Mouse (Mus musculus): ENCODE measurements around the gene Rgl1.

The Rgl1 gene

DNA sequence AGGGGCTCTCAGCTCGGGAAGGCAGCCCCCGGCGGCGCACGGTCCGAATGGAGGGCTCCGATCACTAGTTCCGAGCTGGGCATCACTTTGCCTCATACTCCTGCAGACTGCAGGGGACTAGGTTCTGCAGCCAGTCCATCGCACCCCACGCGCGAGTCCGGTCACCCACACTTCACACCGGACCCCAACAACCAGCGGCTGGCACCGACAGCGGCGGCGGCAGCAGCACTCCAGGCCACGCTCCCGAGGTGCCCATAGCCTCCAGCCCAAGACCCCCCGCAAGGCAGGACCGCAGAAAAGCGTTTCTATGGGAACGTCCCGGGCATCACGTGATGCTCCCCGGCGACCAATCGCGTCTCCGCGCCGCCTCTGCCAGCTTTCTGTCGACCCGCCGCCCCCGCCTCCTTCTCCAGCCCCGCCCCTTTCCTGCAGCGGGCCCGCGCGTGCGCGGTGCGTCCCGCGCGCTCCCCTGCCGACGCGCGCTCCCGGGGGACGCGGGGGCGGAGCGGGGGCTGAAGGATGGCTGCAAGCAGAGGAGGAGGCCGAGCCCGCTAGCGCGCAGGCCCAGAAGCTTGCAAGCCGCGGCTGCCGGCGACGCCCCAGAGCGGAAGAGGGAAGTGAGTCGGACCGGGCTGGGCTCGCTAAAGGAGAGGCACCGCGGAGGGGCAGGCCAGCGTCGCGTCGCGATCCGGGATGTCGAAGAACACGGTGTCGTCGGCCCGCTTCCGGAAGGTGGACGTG lies at the start of gene Rgl1, which contains the start of gene Arpc5:
Rgl1 (minus strand) TSS at position 320 of the 741 bp plus-strand sequence.
Arpc5 (plus strand) TSS at position 511 of the 741 bp plus-strand sequence.
- peak; percentile 99 for DNase-seq (ENCODE audit: inconsistent ontology term)

GRCm38 (mm10) chr1:152815265-152815701 lies 49.1 kb upstream of the Rgl1 start:
- peak; percentile 24 for DNase-seq (ENCODE audit: inconsistent ontology term)

DNA sequence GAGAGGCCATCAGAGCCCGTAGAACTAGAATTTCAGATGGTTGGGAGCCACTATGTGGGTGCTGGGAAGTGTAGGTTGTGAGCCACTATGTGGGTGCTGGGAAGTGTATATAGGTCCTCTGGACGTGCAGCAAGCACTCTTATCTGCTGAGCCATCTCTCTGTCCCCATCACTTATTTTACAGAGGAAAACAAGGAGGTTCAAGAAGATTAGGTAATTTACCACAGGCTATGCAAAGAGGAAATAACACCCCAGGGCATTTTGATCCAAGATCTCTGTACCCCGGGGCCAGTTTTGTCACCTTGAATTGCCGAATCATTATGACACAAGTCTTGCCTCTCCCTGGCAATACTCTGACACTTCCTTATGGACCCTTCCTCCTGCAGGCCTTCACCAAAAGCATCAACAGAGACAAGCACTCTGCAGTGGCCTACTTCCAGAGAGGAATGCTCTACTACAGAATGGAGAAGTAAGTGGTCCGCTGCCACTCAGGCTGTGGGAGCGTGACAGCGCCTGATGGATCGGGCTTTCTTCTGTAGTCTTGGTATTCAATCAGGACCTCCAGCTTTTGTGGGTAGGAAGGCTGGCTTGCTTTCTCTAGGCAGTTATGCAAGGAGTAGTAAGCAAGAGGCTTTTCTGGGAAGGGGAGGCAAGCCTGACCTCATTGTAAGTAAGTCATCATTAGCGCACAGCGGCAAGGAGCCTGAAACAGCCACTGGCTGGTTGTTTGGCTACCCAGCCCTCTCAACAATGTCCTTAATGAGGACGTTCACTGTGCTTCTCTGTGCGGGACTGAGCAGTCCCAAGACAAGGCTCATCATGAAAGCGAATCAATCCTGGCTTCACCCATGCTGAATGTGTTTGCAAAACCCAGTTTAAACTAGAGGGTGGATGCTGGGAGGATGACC lies 44.6 kb upstream of the Rgl1 start:
- peak; percentile 28 for DNase-seq (ENCODE audit: inconsistent ontology term)

DNA sequence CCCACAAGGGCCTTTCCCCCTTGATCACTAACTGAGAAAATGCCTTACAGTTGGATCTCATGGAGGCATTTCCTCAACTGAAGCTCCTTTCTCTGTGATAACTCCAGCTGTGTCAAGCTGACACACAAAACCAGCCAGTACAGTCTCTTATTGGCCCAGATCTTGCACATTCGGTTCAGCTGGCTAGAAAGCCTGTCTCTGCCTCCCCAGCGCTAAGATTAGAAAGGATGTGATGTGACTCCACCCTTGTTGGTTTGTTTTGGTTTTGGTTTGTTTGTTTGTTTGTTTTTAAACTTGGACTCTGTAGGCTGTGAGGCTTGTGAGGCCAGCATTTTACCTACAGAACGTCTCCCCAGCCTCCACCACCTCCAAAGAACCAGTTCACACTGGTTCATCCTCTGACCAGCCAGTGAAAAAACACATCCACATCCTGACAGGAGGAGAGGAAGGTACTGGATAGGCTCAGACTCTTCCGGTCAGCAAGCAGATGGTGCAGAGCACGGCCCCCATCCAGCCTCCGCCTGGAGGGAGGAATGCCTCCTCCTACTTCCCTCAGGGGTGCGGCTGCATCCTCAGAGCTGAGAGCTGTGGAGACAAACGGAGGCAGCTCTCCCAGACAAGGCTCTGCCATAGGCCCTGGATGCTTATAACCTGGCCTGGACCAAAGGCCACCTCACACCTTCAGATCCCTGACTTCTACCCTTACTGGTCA lies 43.5 kb upstream of the Rgl1 start:
- peak; percentile 48 for DNase-seq (ENCODE audit: inconsistent ontology term)

- DNase-seq (ENCODE audit: inconsistent ontology term) = no peak
Measured at GRCm38 (mm10) chr1:152808392-152808680, 42.2 kb upstream of the Rgl1 start.

GRCm38 (mm10) chr1:152807619-152808391 lies 41.7 kb upstream of the Rgl1 start:
- DNase-seq (ENCODE audit: inconsistent ontology term) = no peak

DNA sequence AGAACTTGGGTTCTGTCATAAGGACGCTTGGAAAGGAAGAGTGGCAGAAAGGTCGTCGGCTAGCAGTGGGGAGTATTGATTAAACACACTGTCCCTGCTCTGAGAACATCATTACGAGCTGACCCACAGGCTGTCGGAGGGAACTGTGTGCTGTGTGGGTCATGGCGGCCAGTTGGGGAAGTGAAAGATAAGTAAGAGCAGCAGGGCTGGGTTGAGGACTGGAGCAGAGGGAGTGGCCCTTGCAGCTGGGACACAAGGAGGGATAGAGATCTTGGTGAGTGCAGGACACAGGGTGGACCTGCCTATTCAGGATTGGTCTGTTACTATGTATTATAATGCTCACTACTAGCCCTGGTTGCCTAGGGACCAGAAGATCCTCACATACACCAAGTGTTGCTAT lies 38.8 kb upstream of the Rgl1 start:
- DNase-seq (ENCODE audit: inconsistent ontology term) = no peak

GRCm38 (mm10) chr1:152800633-152801176 lies 34.6 kb upstream of the Rgl1 start:
- DNase-seq (ENCODE audit: inconsistent ontology term) = no peak

GRCm38 (mm10) chr1:152799897-152800296 lies 33.7 kb upstream of the Rgl1 start, which contains the start of gene Ncf2:
Gene Ncf2, plus strand, starts transcription at chr1:152800194.
- peak; percentile 32 for DNase-seq (ENCODE audit: inconsistent ontology term)

DNA sequence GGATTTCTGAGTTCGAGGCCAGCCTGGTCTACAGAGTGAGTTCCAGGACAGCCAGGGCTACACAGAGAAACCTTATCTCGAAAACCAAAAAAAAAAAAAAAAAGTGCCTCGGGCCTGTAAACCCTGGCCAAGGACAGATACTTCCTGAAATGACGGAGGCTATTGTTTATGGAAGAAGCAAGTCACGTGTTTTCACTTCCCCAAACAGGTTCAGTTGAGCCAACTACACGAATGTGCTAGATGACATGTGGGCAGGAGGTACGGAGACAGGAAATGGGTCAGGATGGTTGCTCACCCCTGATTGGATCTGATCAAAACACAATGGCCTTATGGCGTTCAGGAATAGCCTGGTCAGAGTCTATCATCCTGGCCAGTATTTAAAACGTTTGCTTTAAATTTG lies 32.0 kb upstream of the Rgl1 start:
- DNase-seq (ENCODE audit: inconsistent ontology term) = no peak

DNA sequence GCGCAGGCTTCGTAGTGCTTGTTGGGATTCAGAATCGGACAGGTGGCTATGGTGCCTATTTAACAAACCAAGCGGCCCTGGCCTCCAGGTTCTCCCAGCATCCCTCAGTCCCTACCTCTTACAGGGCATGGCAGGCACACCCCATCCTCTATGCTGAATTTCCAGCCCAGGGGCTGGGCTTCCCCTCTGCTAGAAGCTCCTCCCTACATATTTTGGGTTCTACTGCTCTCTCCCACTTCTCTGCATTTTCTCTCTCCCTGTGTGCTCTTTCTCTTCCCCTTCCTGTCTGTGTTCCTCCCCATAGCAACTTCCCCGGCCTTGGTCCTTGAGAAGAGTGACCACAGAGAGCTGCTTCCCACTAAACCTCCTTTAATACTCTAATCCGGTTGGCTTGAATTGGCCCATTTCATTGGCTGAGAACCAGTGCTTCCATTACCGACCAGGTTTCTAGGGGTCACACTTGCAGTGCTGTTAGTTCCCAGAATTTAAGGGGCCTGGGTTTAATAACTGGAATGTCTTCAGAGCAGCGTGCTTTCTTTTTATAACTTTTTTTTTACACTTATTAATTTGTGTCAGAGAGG lies 30.6 kb upstream of the Rgl1 start:
- no peak for DNase-seq (ENCODE audit: inconsistent ontology term)

DNA sequence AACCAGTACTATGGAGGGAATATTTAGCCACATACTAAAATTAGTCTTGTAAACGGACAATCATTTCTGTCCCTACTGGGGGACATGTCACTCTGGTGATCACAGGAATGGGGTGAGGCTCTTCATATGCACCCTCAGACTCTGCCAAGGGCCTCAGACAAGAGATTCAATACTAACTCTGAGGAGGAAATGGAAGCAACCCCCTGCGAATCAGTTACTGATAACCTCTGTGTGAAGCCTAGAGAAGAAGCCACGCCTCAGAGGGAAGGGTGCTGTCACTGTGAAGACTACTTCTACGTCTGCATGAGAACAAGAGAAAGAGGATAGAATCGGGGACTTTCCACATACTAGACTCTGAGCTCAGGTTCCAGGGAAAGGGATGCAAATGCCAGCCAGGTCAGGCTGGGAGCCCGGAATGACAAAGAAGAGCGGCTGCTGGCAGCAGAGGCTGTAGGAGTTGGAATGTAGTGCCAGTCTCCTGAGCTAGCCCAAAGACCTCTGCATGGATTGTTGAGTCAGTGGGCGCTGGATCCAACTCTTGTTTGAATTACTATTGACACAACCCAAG lies 29.6 kb upstream of the Rgl1 start:
- no peak for DNase-seq (ENCODE audit: inconsistent ontology term)

- peak; percentile 72 for DNase-seq (ENCODE audit: inconsistent ontology term)
Measured at GRCm38 (mm10) chr1:152793495-152794130, 27.5 kb upstream of the Rgl1 start.

GRCm38 (mm10) chr1:152792736-152793494 lies 26.8 kb upstream of the Rgl1 start:
- DNase-seq (ENCODE audit: inconsistent ontology term) = peak; percentile 84

DNA sequence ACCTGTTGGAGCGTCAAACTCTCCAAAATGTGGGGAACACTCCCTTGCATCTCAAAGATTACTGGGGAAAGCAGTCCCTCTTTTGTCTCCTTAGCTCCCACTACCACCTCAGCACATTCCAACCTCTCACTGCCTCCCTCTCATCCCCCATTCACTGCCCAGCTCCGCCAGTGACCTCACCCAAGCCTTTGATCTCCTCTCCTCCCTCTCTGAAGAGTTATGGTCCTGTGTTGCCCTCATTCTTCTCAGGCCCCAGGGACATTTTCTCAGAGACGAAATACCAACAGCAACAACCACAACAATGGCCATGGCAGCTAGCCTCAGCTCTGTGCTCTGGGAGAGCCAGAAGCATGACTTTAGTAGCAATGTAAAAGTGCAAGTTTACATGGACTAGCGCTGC lies 25.1 kb upstream of the Rgl1 start:
- peak; percentile 70 for DNase-seq (ENCODE audit: inconsistent ontology term)

- DNase-seq (ENCODE audit: inconsistent ontology term) = no peak
Measured at GRCm38 (mm10) chr1:152790821-152791220, 24.7 kb upstream of the Rgl1 start.

GRCm38 (mm10) chr1:152790254-152790653 lies 24.1 kb upstream of the Rgl1 start:
- peak; percentile 19 for DNase-seq (ENCODE audit: inconsistent ontology term)

GRCm38 (mm10) chr1:152788121-152788660 lies 22.0 kb upstream of the Rgl1 start:
- peak; percentile 42 for DNase-seq (ENCODE audit: inconsistent ontology term)

GRCm38 (mm10) chr1:152786953-152787352 lies 20.8 kb upstream of the Rgl1 start:
- no peak for DNase-seq (ENCODE audit: inconsistent ontology term)
